Mouse (Mus musculus): ENCODE results near the gene Gbx1. TPM values are rescaled to one million over a fixed set of nuclear protein-coding genes. Genes with fewer than 3 reads are reported as not detected.
"Not testable (repeated sequence)": the region's sequence is repeated elsewhere in the genome, so short reads cannot be mapped to it uniquely, and the experiment has no call there.

Gbx1 gene
- under 1 TPM; 0.09 to 0.56 TPM for total RNA-seq (2021)
- long read RNA-seq, experiment 1, partial matches to known transcripts: 0 of 1 reads
- long read RNA-seq, experiment 1, other reads (novel, unspliced or antisense): 0 of 1 reads
- long read RNA-seq, experiment 2, partial matches to known transcripts: 0 of 1 reads
- long read RNA-seq, experiment 2, other reads (novel, unspliced or antisense): 0 of 1 reads

- no peak for DNase-seq (ENCODE audit: extremely low spot score in 1 of 2, low spot score in 2 of 2)
- H3K4me3 ChIP-seq: peak within 1 kb of the TSS; percentile 35
- no peak within 1 kb of the TSS for H3K27ac ChIP-seq
- intact Hi-C loops (cut with DNase I): no loop called here
- peak; percentile 7 for TF ChIP-seq CTCF (IDR thresholded peaks at IDR 0.05)
Observed at GRCm38 (mm10) chr5:24526889-24527230, at the start of gene Gbx1. Gbx1 (minus strand) TSS chr5:24527202.

- no peak for TF ChIP-seq CTCF (IDR thresholded peaks at IDR 0.05)
- intact Hi-C loops (cut with DNase I): no loop called here
- no peak for DNase-seq (ENCODE audit: extremely low spot score in 1 of 2, low spot score in 2 of 2)
- H3K27ac ChIP-seq: peak overlapping the region; percentile 86
- peak overlapping the region; percentile 78 for H3K4me3 ChIP-seq
Observed at GRCm38 (mm10) chr5:24576801-24577182, 49.8 kb upstream of the Gbx1 start.

- intact Hi-C loops (cut with DNase I): no loop called here
- TF ChIP-seq CTCF (IDR thresholded peaks at IDR 0.05): no peak
- DNase-seq (ENCODE audit: extremely low spot score in 1 of 2, low spot score in 2 of 2): no peak
- Histone ChIP-seq H3K4me3 (no peak overlapping the region), H3K27ac (no peak overlapping the region)
Observed at GRCm38 (mm10) chr5:24575948-24576347, 48.9 kb upstream of the Gbx1 start.

GRCm38 (mm10) chr5:24556709-24557108 lies 29.7 kb upstream of the Gbx1 start, which contains the start of gene 4931409K22Rik:
4931409K22Rik (minus strand) TSS chr5:24556809.
- intact Hi-C loops (cut with DNase I): no loop called here
- no peak for TF ChIP-seq CTCF (IDR thresholded peaks at IDR 0.05)
- Histone ChIP-seq H3K4me3 (no peak within 1 kb of the TSS), H3K27ac (no peak within 1 kb of the TSS)
- no peak for DNase-seq (ENCODE audit: extremely low spot score in 1 of 2, low spot score in 2 of 2)

- H3K27ac ChIP-seq; H3K4me3 ChIP-seq; intact Hi-C loops (cut with DNase I); DNase-seq (ENCODE audit: extremely low spot score in 1 of 2, low spot score in 2 of 2): not testable (repeated sequence)
Observed at GRCm38 (mm10) chr5:24555335-24555734, 28.3 kb upstream of the Gbx1 start.

GRCm38 (mm10) chr5:24553621-24554244 lies 26.7 kb upstream of the Gbx1 start:
- DNase-seq (ENCODE audit: extremely low spot score in 1 of 2, low spot score in 2 of 2): no peak
- TF ChIP-seq CTCF (IDR thresholded peaks at IDR 0.05): no peak
- intact Hi-C loops (cut with DNase I): no loop called here
- no peak overlapping the region for H3K27ac ChIP-seq
- no peak overlapping the region for H3K4me3 ChIP-seq

GRCm38 (mm10) chr5:24551317-24551688 lies 24.3 kb upstream of the Gbx1 start:
- Histone ChIP-seq H3K4me3 (no peak overlapping the region), H3K27ac (no peak overlapping the region)
- no peak for DNase-seq (ENCODE audit: extremely low spot score in 1 of 2, low spot score in 2 of 2)
- TF ChIP-seq CTCF (IDR thresholded peaks at IDR 0.05): no peak
- intact Hi-C loops (cut with DNase I): no loop called here

GRCm38 (mm10) chr5:24550598-24551316 lies 23.8 kb upstream of the Gbx1 start:
- intact Hi-C loops (cut with DNase I): no loop called here
- DNase-seq (ENCODE audit: extremely low spot score in 1 of 2, low spot score in 2 of 2): peak; percentile 64 to 70
- Histone ChIP-seq H3K27ac (no peak overlapping the region), H3K4me3 (no peak overlapping the region)
- TF ChIP-seq CTCF (IDR thresholded peaks at IDR 0.05): no peak

- Histone ChIP-seq H3K27ac (no peak overlapping the region), H3K4me3 (no peak overlapping the region)
- DNase-seq (ENCODE audit: extremely low spot score in 1 of 2, low spot score in 2 of 2): no peak
- intact Hi-C loops (cut with DNase I): no loop called here
- TF ChIP-seq CTCF (IDR thresholded peaks at IDR 0.05): no peak
Observed at GRCm38 (mm10) chr5:24542643-24543042, 15.6 kb upstream of the Gbx1 start.

- no peak overlapping the region for H3K4me3 ChIP-seq
- no peak overlapping the region for H3K27ac ChIP-seq
- intact Hi-C loops (cut with DNase I): no loop called here
- no peak for DNase-seq (ENCODE audit: extremely low spot score in 1 of 2, low spot score in 2 of 2)
- TF ChIP-seq CTCF (IDR thresholded peaks at IDR 0.05): no peak
Observed at GRCm38 (mm10) chr5:24541144-24541569, 14.2 kb upstream of the Gbx1 start.

- no peak for TF ChIP-seq CTCF (IDR thresholded peaks at IDR 0.05)
- Histone ChIP-seq H3K4me3 (no peak within 1 kb of the TSS), H3K27ac (no peak within 1 kb of the TSS)
- intact Hi-C loops (cut with DNase I): no loop called here
- DNase-seq (ENCODE audit: extremely low spot score in 1 of 2, low spot score in 2 of 2): peak; percentile 28 to 35
Observed at GRCm38 (mm10) chr5:24540387-24541143, 13.6 kb upstream of the Gbx1 start, which contains the start of gene Asb10. Asb10 (minus strand) TSS chr5:24540978.

All from left cerebral cortex, adult 2 months (tissue).